Mouse (Mus musculus) 3T3-L1 (cell line): ENCODE data around the gene Gpc5.

Source experiments
- DNase-seq: peaks from one replicate; pipeline ENCODE4 v3.0.0-alpha.2; 2015; ENCODE audit warnings: low read depth, low spot score

Gpc5 gene

DNA sequence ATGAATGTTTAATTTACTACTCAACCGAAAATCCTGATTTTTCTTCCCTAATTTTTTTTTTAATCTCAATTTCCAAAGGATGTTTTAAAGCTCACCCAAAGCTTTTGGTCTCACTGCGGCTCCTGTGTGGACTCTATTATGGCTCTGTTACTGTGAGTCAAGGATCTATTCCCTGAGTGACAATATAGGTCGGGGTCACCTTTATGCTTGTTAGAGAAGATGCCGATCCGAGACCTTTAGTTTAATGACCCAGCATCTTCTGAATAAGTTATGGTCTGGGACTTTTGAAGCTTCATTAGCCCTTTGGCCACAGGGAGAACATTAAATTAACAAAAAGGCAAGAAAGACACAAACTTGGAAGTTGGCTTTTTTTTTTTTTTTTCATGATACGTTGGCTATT is 408.8 kb downstream of the Gpc5 start:
- DNase-seq = no peak

- DNase-seq = no peak
Observed at GRCm38 (mm10) chr14:115546516-115547282, 454.7 kb downstream of the Gpc5 start.

DNA sequence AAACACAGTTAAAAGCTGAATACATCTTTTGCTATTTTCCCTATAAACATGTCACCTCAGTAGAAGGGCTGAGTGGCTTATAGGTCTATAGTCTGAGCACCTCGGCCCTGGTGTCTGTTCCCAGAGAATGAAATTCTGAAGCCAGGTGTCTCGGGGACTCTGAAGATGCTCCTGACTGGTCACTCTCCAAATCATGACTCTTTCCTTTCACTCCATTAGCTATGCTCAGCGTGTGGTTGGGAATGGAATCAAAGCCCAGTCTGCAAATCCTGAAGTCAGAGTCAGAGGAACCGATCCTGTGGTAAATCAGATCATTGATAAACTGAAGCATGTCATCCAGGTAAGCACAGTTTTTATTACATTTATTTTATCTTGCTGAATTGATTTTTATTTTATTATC is 460.0 kb downstream of the Gpc5 start:
- DNase-seq = no peak

DNA sequence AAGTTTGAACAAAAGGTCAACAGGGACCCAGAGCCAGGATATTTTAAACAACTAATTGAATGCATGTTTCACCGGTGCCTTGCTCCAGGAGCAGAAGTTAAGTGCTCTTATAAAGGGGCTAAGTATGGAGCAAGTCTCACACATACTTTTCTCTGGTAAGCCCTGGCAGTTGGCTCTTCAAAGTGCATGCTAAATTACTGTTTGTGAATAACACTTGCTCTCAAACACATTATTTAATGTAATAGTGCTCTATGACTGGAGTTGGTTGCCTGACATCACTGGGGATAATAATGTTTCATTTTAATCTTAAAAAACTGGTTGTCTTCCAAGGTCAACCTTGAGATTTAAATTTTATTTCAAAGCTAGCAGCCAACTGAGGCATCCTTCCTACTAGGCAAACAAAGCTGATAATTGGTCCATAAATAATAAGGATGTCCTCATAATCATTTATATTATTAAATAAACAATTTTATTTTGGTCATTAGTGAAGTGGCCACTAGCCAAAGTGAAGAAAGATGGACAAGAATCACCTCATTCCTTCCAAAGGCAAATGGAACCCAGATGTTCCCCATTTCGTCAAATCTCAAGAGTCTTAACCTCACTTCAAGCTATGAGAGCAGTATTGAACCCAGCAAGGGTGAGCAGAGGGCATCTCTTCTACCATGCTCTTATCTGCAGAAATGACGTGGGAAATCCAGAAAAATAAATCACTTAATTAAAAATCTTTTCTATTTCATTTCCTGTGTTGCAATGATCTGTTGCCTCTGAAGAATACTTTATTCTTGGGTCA is 488.6 kb downstream of the Gpc5 start:
- DNase-seq = no peak

DNA sequence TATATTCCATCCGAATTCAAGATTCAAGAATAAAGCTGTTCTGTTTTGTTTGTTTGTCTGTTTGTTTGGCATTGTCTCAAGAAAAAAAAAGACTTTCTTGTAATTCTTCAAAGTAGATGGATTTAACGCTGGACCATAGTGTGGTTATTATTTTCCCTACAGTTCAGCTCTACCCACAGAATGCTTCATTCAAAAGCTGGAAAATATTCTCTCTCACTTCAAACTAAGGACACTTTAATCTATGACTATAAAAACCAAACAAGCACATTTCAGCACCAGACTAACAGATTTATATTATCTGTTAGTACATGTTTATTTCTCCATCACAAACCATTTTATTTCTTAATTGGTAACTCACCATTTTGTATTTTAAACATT is 489.2 kb downstream of the Gpc5 start:
- DNase-seq = no peak

GRCm38 (mm10) chr14:115600259-115601029 is 508.4 kb downstream of the Gpc5 start:
- DNase-seq = peak; percentile 38

DNA sequence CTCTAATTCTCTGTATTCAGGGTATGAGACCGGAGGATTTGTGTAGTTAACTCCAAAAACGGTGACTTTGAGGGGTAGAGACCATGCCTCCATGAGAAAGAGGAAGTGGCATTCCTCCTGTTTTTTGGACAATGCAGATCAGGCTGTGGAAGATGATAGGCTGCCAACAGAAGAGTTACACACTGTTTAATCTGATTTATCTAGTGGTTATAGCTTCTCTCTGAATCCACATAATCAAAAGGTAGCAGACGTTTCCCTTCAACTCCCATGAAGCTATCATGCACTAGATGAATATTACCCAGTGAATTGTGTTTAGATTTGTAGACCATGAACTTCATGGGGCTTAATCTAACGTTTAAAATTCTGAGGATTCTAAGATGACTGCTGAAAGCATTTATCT is 522.1 kb downstream of the Gpc5 start:
- no peak for DNase-seq

- no peak for DNase-seq
Observed at GRCm38 (mm10) chr14:115616305-115616704, 524.3 kb downstream of the Gpc5 start.

- no peak for DNase-seq
Observed at GRCm38 (mm10) chr14:115616846-115617245, 524.8 kb downstream of the Gpc5 start.

DNA sequence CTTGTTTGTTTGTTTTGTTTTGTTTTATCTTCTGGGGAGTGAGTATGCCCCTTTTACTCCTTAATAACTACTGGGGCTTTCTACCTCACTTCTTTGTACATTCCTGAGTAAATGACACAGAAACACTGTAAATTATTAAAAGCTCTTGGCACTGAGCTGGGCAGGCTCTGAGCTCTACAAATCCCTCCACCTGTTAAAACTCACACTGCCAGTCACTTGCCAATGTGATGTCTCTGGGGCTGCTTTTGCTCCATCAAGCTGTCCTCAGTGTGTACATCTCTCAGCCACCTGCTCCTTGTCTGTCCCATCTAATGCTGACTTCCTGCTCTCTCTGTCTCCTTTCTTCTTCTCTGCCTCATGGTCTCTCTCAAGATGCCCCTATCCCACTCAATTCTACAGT is 528.5 kb downstream of the Gpc5 start:
- DNase-seq = no peak

DNA sequence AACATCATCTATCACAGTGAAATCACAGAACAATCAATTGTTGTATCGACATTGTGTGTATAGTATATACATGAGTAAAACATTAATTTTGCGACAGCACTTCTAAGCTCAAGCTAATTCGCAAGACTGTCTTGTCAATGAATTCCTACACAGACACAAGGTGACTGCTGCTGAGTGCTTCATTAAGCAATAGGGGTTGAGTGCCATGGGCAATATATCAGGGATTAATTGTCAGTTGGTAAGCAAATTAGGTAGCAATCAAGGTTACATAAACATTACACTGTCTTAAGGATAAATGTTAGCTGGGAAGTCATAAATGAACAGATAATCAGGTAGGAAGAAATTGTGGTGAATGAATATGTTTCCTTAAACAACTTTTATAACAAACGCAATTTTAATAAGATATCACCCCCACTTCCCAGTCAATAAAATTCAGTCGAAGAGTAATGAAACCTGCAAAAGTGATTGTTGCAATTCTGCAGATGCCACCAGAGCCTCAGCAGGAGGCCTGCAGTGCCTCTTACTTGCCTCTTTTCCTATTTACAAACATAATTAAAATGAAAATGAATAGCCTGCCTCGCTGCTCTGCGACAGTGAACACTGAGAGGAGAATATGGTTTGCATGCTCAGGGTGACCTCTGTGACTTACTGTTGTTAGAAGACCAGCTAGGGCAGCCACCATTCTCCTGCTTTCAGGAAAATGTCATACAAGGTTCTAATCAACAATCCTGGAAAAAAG is 539.3 kb downstream of the Gpc5 start:
- no peak for DNase-seq

DNA sequence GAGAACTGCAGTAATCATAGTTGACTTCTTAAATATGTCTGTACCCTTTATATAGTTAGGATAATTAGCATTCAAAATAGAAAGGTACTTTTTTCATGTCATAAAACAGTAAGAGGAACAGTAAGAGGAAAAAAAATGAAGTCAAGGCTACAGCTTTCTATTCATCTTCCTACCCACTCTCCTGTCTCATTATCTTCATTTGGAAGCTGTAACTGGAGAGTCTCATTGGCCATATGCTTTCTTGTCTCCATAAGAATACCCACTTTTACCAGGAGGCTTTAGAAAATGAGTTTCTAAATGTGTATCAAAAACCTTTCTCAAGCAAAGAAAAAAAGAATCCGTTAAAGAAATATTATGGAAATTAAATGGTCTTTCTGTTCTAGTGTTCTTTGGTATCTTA is 541.3 kb downstream of the Gpc5 start:
- no peak for DNase-seq

- no peak for DNase-seq
Observed at GRCm38 (mm10) chr14:115679875-115680274, 587.9 kb downstream of the Gpc5 start.

DNA sequence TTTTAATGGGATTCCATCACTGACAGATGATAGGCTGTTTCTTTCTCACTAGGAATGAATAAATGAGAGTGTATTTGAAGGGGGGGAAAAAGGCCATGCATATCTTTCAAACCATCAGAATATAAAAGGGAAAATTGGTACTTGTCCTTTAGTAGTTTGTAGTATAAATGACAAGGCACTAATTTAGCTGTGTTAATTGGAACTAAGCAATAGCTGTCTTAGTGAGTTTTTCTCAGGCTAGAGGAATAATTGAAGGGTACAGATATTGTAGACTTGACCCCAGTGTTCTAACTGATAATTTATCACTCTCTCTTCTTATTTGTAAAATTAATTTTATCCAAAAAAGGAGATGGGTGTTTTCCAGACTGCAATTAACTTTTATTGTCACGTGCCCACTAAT is 654.0 kb downstream of the Gpc5 start:
- DNase-seq = no peak

DNA sequence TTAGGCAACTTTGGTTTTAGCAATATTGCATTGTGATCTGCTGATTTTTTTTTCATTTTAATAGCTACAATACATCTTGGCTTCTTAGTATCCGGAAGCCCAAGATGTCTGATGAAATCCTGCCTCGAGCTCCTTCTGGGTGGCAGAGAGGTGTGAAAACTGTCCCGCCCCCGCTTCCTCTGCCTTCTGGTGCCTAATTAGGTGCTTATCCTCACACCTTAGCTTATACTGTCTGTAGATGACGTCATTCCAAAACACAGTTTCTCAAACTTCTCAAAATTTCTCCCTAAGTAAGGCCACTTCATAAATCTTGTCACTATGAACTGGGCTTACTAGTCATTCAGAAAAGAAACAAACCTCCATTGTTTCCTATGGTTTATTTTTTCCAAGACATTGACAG is 668.2 kb downstream of the Gpc5 start:
- no peak for DNase-seq

GRCm38 (mm10) chr14:115779382-115780177 is 687.6 kb downstream of the Gpc5 start:
- no peak for DNase-seq

- DNase-seq = no peak
Observed at GRCm38 (mm10) chr14:115804751-115805150, 712.7 kb downstream of the Gpc5 start.

DNA sequence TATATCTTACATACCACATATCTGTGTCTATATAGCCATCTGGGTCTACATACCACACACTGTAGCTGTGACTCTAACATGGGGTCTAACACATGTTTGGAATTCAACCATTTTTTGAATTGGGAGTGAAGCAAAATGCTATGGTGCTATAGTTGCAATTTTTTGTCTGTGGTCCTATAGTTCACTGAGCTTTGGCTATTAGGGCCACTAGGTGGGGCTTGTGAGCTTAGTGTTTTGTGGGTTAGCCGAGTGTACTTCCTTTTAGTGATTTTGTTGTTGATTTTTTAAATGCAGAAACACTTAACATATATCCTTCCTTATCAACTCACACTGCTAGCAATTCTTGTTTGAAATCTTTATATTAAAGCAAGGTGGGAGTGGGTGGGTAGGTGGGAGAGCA is 727.0 kb downstream of the Gpc5 start:
- peak; percentile 53 for DNase-seq

DNA sequence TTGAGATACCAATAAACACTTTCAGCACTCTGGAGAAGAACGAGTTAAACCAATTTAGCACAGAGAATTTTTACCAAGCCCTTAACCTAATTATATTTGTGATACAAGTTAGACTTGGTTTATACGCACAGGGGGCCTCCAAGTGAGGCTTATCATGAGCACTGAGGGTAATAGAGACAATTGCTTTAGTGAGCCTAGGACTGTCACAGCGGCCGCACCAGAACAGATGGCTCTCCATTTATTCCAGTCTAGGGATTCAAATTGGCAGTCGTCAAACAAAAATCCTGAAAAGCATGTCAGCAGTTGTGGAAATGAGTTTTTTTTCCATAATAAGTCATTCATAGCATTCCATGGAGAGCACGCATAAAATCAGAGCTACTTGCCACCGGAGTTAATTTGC is 729.6 kb downstream of the Gpc5 start:
- no peak for DNase-seq

DNA sequence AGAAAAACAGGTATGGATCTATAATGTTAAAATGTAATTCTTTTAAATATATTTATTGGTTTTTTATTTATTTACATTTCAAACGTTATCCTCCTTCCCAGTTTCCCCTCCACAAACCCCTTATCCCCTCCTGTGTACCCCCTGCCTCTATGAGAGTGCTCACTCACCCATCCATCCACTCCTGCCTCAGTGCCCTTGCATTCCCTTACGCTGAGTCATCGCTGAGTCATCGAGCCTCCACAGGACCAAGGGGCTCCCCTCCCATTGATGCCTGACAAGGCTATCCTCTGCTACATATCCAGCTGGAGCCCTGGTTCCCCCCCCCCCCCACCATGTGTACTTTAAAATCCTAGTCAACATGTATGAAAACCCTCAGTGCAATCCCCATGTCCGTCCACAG is 738.5 kb downstream of the Gpc5 start:
- peak; percentile 9 for DNase-seq

DNA sequence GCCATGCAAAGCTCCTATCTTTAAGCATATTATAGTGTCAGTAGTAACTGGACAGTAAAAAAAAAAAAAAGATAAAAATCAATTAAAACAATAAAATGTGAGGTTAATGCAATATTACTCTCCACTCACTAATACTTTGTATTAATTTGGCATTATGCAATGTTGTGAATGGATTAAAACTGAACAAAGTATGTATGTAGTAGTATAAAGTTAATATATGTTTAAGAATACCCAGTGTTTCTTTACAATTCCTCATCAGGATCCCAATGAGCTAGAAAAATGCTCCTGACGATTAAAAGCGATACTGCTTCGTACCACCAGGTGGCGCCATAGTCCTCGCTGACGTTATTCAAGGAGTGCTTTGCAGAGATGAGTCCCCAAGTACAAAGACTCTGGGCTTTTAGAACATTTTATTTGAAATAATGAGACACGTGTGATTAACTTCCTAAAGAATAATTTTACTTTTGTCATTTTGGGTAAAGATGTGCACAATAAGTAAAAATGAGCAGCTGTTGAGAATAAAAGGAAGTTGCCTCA is 739.3 kb downstream of the Gpc5 start:
- DNase-seq = peak; percentile 78
